Mouse (Mus musculus) heart, postnatal 0 days (tissue): ENCODE results near the gene Casp9.

Source experiments
- CTCF ChIP-seq: IDR thresholded peaks from 2 replicates; pipeline ENCODE4 v1.5.1; 2016; ENCODE audit warnings: antibody characterized with exemption, control low read depth, low read depth
- EP300 ChIP-seq: IDR thresholded peaks from 2 replicates; pipeline ENCODE4 v1.6.1; 2016; ENCODE audit warnings: antibody characterized with exemption, low read depth

DNA sequence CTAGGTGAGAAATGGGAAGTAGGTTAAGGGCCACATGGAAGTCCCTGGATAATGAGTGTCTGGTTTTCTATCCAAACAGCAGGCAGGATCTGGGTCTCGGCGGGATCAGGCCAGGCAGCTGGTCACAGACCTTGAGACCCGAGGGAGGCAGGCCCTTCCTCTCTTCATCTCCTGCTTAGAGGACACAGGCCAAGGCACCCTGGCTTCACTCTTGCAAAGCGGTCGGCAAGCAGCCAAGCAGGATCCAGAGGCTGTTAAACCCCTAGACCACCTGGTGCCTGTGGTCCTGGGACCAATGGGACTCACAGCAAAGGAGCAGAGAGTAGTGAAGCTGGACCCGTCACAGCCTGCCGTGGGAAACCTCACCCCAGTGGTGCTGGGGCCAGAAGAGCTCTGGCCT, 2.9 kb downstream of the Casp9 start:
- TF ChIP-seq CTCF (no peak), EP300 (no peak)
